Mouse (Mus musculus) CH12.LX (cell line): ENCODE results near the gene Idh3a.

Source experiments
- CTCF ChIP-seq, 2 experiments: IDR thresholded peaks in 1 of 2; conservative IDR thresholded peaks in 1 of 2; 2 replicates each; pipeline ENCODE4 v1.5.1; 2011 to 2012; ENCODE audit warnings: low read depth in 2 of 2, low read length in 2 of 2, improper control_type of control experiment in 1 of 2, inconsistent platforms in 1 of 2, mild to moderate bottlenecking in 1 of 2, moderate library complexity in 1 of 2
- ETS1 ChIP-seq: conservative IDR thresholded peaks from 2 replicates; pipeline ENCODE4 v1.6.1; 2012; ENCODE audit warnings: low read depth, mild to moderate bottlenecking, inconsistent platforms, low read length, improper control_type of control experiment, moderate library complexity
- JUN ChIP-seq: IDR thresholded peaks from 2 replicates; pipeline ENCODE4 v1.6.1; 2011; ENCODE audit warnings: low read depth, mild to moderate bottlenecking, low read length, improper control_type of control experiment, moderate library complexity; ENCODE audit not compliant: insufficient read depth
- KAT2A ChIP-seq: IDR thresholded peaks from 2 replicates; pipeline ENCODE4 v1.6.1; 2012; ENCODE audit warnings: low read length, improper control_type of control experiment, inconsistent platforms; ENCODE audit not compliant: insufficient replicate concordance
- MAZ ChIP-seq: IDR thresholded peaks from 2 replicates; pipeline ENCODE4 v1.6.1; 2012; ENCODE audit warnings: low read depth, mild to moderate bottlenecking, inconsistent platforms, low read length, improper control_type of control experiment, moderate library complexity
- POLR2A ChIP-seq: IDR thresholded peaks from 2 replicates; pipeline ENCODE4 v1.6.1; 2011; ENCODE audit warnings: low read depth, mild to moderate bottlenecking, improper control_type of control experiment, low read length
- POLR2AphosphoS2 ChIP-seq: IDR thresholded peaks from 2 replicates; pipeline ENCODE4 v1.6.1; 2011; ENCODE audit warnings: low read depth, low read length, improper control_type of control experiment
- UBTF ChIP-seq: IDR thresholded peaks from 2 replicates; pipeline ENCODE4 v1.6.1; 2012; ENCODE audit warnings: low read depth, mild to moderate bottlenecking, inconsistent platforms, low read length, improper control_type of control experiment, moderate library complexity
- USF1 ChIP-seq: IDR thresholded peaks from 2 replicates; pipeline ENCODE4 v1.6.1; 2014; ENCODE audit warnings: low read depth, mild to moderate bottlenecking, inconsistent platforms, low read length, improper control_type of control experiment
- ZC3H11A ChIP-seq: IDR thresholded peaks from 2 replicates; pipeline ENCODE4 v1.6.1; 2012; ENCODE audit warnings: low read depth, mild to moderate bottlenecking, inconsistent platforms, low read length, improper control_type of control experiment
- ZKSCAN1 ChIP-seq: IDR thresholded peaks from 2 replicates; pipeline ENCODE4 v1.6.1; 2012; ENCODE audit warnings: low read depth, inconsistent platforms, low read length, improper control_type of control experiment, borderline replicate concordance
- ZNF384 ChIP-seq: IDR thresholded peaks from 2 replicates; pipeline ENCODE4 v1.6.1; 2012; ENCODE audit warnings: low read depth, low read length, improper control_type of control experiment, inconsistent platforms

GRCm38 (mm10) chr9:54544212-54544953, 41.8 kb upstream of the Idh3a start:
- TF ChIP-seq ZNF384 (no peak), KAT2A (no peak), CTCF (conservative IDR thresholded peaks at IDR 0.05 in 1 of 2, IDR thresholded peaks at IDR 0.05 in 1 of 2; ENCODE audit: low read depth in 2 of 2, low read length in 2 of 2) (no peak), POLR2A (peak; percentile 60), ZC3H11A (no peak), POLR2AphosphoS2 (no peak), MAZ (peak; percentile 66), UBTF (peak; percentile 27; the same call in 1 of the 2 replicates), USF1 (no peak), ZKSCAN1 (no peak), ETS1 (peak; percentile 88), JUN (peak; percentile 44; the same call in 1 of the 2 replicates)
